Mouse (Mus musculus): Measurements from ENCODE around the gene Sympk. TPM values are rescaled to one million over a fixed set of nuclear protein-coding genes. Genes with fewer than 3 reads are reported as not detected.

Sympk gene
- total RNA-seq, 4 experiments from 2014 or later = 110 to 113 (median 111) TPM

GRCm38 (mm10) chr7:19084277-19084771 is 60.1 kb downstream of the Sympk start:
- DNase-seq = no peak

GRCm38 (mm10) chr7:19084921-19085473 is 60.8 kb downstream of the Sympk start:
- DNase-seq = no peak

GRCm38 (mm10) chr7:19085495-19085894 is 61.3 kb downstream of the Sympk start:
- no peak for DNase-seq

- peak; percentile 74 for DNase-seq
Observed at GRCm38 (mm10) chr7:19086042-19086441, 61.9 kb downstream of the Sympk start.

GRCm38 (mm10) chr7:19086760-19087159 is 62.6 kb downstream of the Sympk start:
- no peak for DNase-seq

- DNase-seq = no peak
Observed at GRCm38 (mm10) chr7:19088813-19089212, 64.6 kb downstream of the Sympk start.

- DNase-seq = no peak
Observed at GRCm38 (mm10) chr7:19091913-19092312, 67.7 kb downstream of the Sympk start.

- DNase-seq = peak; percentile 68
Observed at GRCm38 (mm10) chr7:19092381-19093173, 68.4 kb downstream of the Sympk start.

GRCm38 (mm10) chr7:19093174-19093521 is 69.0 kb downstream of the Sympk start:
- peak; percentile 81 for DNase-seq

GRCm38 (mm10) chr7:19093537-19094385 is 69.6 kb downstream of the Sympk start:
- DNase-seq = peak; percentile 99

- no peak for DNase-seq
Observed at GRCm38 (mm10) chr7:19094471-19094825, 70.3 kb downstream of the Sympk start, which contains the start of gene Six5. Gene Six5, plus strand, starts transcription at chr7:19094594.

- DNase-seq = no peak
Observed at GRCm38 (mm10) chr7:19094826-19095750, 70.9 kb downstream of the Sympk start.

- DNase-seq = peak; percentile 74
Observed at GRCm38 (mm10) chr7:19095751-19096110, 71.6 kb downstream of the Sympk start.

GRCm38 (mm10) chr7:19096421-19096976 is 72.3 kb downstream of the Sympk start:
- DNase-seq = no peak

GRCm38 (mm10) chr7:19097217-19097616 is 73.0 kb downstream of the Sympk start:
- no peak for DNase-seq

GRCm38 (mm10) chr7:19097863-19098262 is 73.7 kb downstream of the Sympk start:
- no peak for DNase-seq

- no peak for DNase-seq
Observed at GRCm38 (mm10) chr7:19098811-19099210, 74.6 kb downstream of the Sympk start.

GRCm38 (mm10) chr7:19100290-19100689 is 76.1 kb downstream of the Sympk start:
- no peak for DNase-seq

- no peak for DNase-seq
Observed at GRCm38 (mm10) chr7:19103741-19104140, 79.6 kb downstream of the Sympk start.

All from adrenal gland, adult 8-10 months (tissue).